Mouse (Mus musculus): ENCODE measurements around the gene Csnk2a2. TPM values are rescaled to one million over a fixed set of nuclear protein-coding genes. Genes with fewer than 3 reads are reported as not detected.
A peak's percentile ranks its signal among the peaks of the same experiment; 100 is the strongest.

Csnk2a2 gene
- polyA plus RNA-seq, 1 experiment = 10.3 TPM

GRCm38 (mm10) chr8:95434686-95435439 lies 55.0 kb downstream of the Csnk2a2 start, which contains the start of gene Cfap20:
Gene Cfap20, minus strand, starts transcription at chr8:95434869.
- peak within 1 kb of the TSS; percentile 83 for H3K27ac ChIP-seq (ENCODE audit: insufficient read depth, low read length)
- WGBS = 1% methylated on average over 51 of the region's 51 CpGs
- no peaks in the 10 kb centered on the region for H3K27me3 ChIP-seq (ENCODE audit: control insufficient read depth, insufficient read depth, low read length)
- peak within 1 kb of the TSS; percentile 85 for H3K4me3 ChIP-seq (ENCODE audit: extremely low read depth, insufficient read depth, insufficient read length)
- TF ChIP-seq POLR2A (IDR thresholded peaks at IDR 0.05; ENCODE audit: low read depth, low read length) = peak; percentile 27; the same call in 1 of the 2 replicates
- no peak for TF ChIP-seq CTCF (IDR thresholded peaks at IDR 0.05; ENCODE audit: extremely low read depth, insufficient read depth, insufficient read length, insufficient replicate concordance)
- no peaks in the 10 kb centered on the region for H3K36me3 ChIP-seq (ENCODE audit: control insufficient read depth, insufficient read depth, low read length)
- DNase-seq (ENCODE audit: low read depth in 1 of 2, low spot score in 2 of 2) = peak; percentile 99
- H3K4me1 ChIP-seq (ENCODE audit: control insufficient read depth, insufficient read depth, insufficient read length) = no peaks in the 10 kb centered on the region; the same call in 1 of the 2 replicates

DNA sequence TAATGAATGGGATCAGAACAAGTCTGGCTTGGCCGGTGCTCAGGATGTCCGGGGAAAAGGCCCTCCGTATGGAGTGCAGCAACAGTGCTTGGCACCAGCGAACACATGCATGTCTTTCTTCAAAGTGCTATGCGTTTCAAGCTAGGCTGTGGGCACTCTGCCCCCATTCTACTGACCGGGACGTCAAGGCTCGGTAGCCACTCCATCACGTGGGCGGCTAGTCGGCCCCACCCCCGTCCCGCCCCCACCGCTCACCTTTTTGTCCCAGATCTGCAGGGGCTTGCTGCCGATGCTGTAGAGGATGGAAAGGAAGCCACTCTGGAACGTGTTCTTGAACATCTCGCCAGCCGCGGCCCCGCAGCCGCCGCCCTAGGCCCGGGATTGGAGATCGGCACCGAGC lies 55.6 kb downstream of the Csnk2a2 start:
- under 1% methylated on average over 25 of the region's 25 CpGs for WGBS

GRCm38 (mm10) chr8:95433124-95433523 lies 56.7 kb downstream of the Csnk2a2 start:
- Histone ChIP-seq H3K27ac (ENCODE audit: insufficient read depth, low read length) (no peak overlapping the region), H3K27me3 (ENCODE audit: control insufficient read depth, insufficient read depth, low read length) (no peaks in the 10 kb centered on the region), H3K4me1 (ENCODE audit: control insufficient read depth, insufficient read depth, insufficient read length) (peaks cover 6% of the 10 kb centered on the region), H3K4me3 (ENCODE audit: extremely low read depth, insufficient read depth, insufficient read length) (no peak overlapping the region), H3K36me3 (ENCODE audit: control insufficient read depth, insufficient read depth, low read length) (no peaks in the 10 kb centered on the region)
- DNase-seq (ENCODE audit: low read depth in 1 of 2, low spot score in 2 of 2) = no peak
- 77% methylated on average over 4 of the region's 4 CpGs for WGBS
- TF ChIP-seq POLR2A (IDR thresholded peaks at IDR 0.05; ENCODE audit: low read depth, low read length) (no peak), CTCF (IDR thresholded peaks at IDR 0.05; ENCODE audit: extremely low read depth, insufficient read depth, insufficient read length, insufficient replicate concordance) (no peak)

More for the DNA sequence above, 55.6 kb downstream of the Csnk2a2 start:
- Histone ChIP-seq H3K4me3 (ENCODE audit: extremely low read depth, insufficient read depth, insufficient read length) (peak overlapping the region; percentile 85), H3K36me3 (ENCODE audit: control insufficient read depth, insufficient read depth, low read length) (no peaks in the 10 kb centered on the region), H3K27me3 (ENCODE audit: control insufficient read depth, insufficient read depth, low read length) (no peaks in the 10 kb centered on the region), H3K4me1 (ENCODE audit: control insufficient read depth, insufficient read depth, insufficient read length) (no peaks in the 10 kb centered on the region; the same call in 1 of the 2 replicates), H3K27ac (ENCODE audit: insufficient read depth, low read length) (peak overlapping the region; percentile 83)
- no peak for DNase-seq (ENCODE audit: low read depth in 1 of 2, low spot score in 2 of 2)
- TF ChIP-seq POLR2A (IDR thresholded peaks at IDR 0.05; ENCODE audit: low read depth, low read length) (no peak), CTCF (IDR thresholded peaks at IDR 0.05; ENCODE audit: extremely low read depth, insufficient read depth, insufficient read length, insufficient replicate concordance) (no peak)

DNA sequence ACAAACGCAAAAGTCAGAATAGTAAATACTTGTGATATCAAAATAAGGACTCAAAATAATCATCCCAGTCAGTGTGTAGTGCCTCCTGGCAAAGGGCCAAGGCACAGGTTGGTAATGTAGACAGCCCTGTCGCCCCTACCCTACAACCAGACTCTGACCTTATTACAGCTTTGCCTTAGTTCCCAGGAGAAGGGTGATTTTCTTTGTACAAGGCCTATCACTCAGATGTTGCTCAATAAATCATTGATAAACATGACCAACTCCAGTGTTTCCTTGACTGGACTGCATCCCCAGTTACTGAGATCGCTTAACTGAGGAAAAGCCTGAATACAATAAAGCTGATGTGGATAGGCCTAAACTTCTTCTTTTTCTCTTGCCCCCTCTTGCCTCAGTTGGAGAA lies 57.4 kb downstream of the Csnk2a2 start:
- Histone ChIP-seq H3K4me1 (ENCODE audit: control insufficient read depth, insufficient read depth, insufficient read length) (peaks cover 11% of the 10 kb centered on the region), H3K27ac (ENCODE audit: insufficient read depth, low read length) (no peak overlapping the region), H3K27me3 (ENCODE audit: control insufficient read depth, insufficient read depth, low read length) (no peaks in the 10 kb centered on the region), H3K36me3 (ENCODE audit: control insufficient read depth, insufficient read depth, low read length) (no peaks in the 10 kb centered on the region), H3K4me3 (ENCODE audit: extremely low read depth, insufficient read depth, insufficient read length) (no peak overlapping the region)
- TF ChIP-seq CTCF (IDR thresholded peaks at IDR 0.05; ENCODE audit: extremely low read depth, insufficient read depth, insufficient read length, insufficient replicate concordance) (no peak), POLR2A (IDR thresholded peaks at IDR 0.05; ENCODE audit: low read depth, low read length) (no peak)
- WGBS = 74% methylated on average over 3 of the region's 3 CpGs
- no peak for DNase-seq (ENCODE audit: low read depth in 1 of 2, low spot score in 2 of 2)

DNA sequence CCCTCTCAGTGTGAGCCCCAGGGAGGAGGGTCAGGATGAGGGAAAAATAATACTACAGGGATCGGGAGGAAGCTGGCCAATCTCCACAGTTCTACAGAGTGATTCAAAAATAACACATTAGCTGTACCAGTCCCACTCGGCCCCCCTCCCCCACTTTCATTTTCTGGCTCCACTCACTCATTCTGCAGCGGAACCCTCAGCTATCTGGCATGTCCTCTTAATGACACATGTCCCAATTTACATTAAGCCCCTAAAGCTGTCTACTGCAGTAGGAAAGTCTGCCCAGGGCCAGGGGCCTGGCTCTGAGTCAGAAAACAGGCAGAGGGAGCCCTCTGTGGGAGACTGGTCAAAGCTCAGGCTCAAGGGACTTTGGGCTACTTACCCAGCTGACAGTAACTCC lies 59.9 kb downstream of the Csnk2a2 start:
- no peak for TF ChIP-seq CTCF (IDR thresholded peaks at IDR 0.05; ENCODE audit: extremely low read depth, insufficient read depth, insufficient read length, insufficient replicate concordance)
- no peak for TF ChIP-seq POLR2A (IDR thresholded peaks at IDR 0.05; ENCODE audit: low read depth, low read length)
- Histone ChIP-seq H3K27me3 (ENCODE audit: control insufficient read depth, insufficient read depth, low read length) (no peaks in the 10 kb centered on the region), H3K36me3 (ENCODE audit: control insufficient read depth, insufficient read depth, low read length) (no peaks in the 10 kb centered on the region), H3K27ac (ENCODE audit: insufficient read depth, low read length) (no peak overlapping the region), H3K4me3 (ENCODE audit: extremely low read depth, insufficient read depth, insufficient read length) (no peak overlapping the region), H3K4me1 (ENCODE audit: control insufficient read depth, insufficient read depth, insufficient read length) (peaks cover 11% of the 10 kb centered on the region)
- 79% methylated on average over 3 of the region's 3 CpGs for WGBS
- no peak for DNase-seq (ENCODE audit: low read depth in 1 of 2, low spot score in 2 of 2)

DNA sequence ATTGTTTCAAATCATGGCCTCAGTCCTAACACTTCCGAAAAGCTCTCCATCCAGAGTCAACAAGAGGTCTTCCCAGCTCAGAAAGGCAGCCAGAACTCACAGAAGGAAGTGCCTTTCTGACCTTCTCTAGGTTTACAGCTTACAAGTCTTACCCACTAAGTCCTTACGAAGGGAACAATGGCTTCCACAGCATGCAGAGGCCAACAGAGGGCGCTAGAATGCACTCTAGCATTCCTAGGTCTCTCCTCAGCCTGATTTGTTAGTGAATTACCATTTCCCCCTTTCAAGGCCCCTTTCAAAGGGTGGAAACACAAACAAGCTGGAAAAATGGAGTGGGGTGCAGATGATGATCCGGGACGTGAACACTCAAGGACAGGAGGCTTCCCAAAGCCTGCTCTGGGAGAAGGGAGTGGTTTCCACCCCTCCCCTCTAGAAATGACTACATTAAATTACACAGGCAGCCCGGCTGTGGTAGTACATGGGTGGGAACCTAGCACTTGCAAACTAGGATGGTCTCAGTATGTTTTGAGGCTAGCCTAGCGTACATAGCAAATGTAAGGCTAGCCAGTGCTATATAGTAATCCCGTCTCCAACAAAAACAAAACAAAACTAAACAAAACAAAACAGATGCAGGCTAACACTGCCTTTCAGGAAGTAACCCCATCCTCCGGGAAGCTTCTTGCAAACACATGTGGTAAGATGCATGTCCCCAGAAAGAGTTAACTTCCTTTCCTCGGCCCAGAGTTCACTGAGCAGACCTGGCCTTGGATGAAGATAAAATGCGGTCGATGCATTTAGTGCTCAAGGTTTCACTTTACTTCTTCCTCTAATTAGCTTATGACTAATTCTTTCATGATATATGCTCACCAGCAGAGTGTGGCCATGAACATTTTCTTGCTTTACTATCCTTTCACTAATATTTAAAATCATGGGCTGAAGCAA lies 62.0 kb downstream of the Csnk2a2 start:
- H3K4me3 ChIP-seq (ENCODE audit: extremely low read depth, insufficient read depth, insufficient read length) = no peak overlapping the region
- peak; percentile 58; the same call in 1 of the 2 replicates for TF ChIP-seq CTCF (IDR thresholded peaks at IDR 0.05; ENCODE audit: extremely low read depth, insufficient read depth, insufficient read length, insufficient replicate concordance)
- no peak for TF ChIP-seq POLR2A (IDR thresholded peaks at IDR 0.05; ENCODE audit: low read depth, low read length)

More for the DNA sequence above, 62.0 kb downstream of the Csnk2a2 start:
- no peak overlapping the region for H3K27ac ChIP-seq (ENCODE audit: insufficient read depth, low read length)
- peaks cover 11% of the 10 kb centered on the region for H3K4me1 ChIP-seq (ENCODE audit: control insufficient read depth, insufficient read depth, insufficient read length)
- peak; percentile 51 to 63 for DNase-seq (ENCODE audit: low read depth in 1 of 2, low spot score in 2 of 2)
- H3K27me3 ChIP-seq (ENCODE audit: control insufficient read depth, insufficient read depth, low read length) = no peaks in the 10 kb centered on the region
- WGBS = 26% methylated on average over 12 of the region's 12 CpGs
- no peaks in the 10 kb centered on the region; the same call in 1 of the 2 replicates for H3K36me3 ChIP-seq (ENCODE audit: control insufficient read depth, insufficient read depth, low read length)
